Mouse (Mus musculus): ENCODE data around the gene Adap2.
"Not testable (repeated sequence)": the region's sequence is repeated elsewhere in the genome, so short reads cannot be mapped to it uniquely, and the experiment has no call there.

The Adap2 gene

DNA sequence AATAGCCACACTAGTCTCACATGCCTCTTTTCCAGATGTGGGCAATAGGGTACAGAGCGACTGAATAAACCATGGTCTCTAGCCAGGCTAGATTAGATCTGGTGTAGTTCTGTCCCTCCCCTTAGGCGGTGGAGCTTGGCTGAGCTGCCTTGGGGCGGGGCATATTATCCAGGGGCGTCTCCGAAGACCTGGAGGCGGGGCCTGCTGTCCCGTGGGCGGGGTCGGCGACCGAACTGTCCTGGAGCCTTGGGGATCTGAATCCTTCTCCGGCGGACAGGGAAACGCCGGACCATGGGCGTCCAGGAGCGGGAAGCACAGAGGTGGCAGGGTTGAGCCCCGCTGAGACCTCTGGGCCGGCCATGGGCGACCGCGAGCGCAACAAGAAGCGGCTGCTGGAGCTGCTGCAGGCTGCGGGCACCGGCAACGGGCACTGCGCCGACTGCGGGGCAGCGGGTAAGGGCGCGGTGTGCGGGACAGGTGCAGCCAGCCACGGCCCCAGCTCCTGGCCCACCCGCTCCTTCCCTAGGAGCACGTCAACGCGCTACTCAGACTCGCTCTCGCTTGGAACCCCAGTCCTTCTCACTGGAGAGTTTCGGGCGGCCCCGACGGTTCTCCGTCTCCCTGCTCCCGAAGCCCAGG is at the start of gene Adap2:
Gene Adap2 (plus strand): TSS at position 249 of the 639 bp plus-strand sequence.
- no peaks in the 10 kb centered on the region for H3K36me3 ChIP-seq (ENCODE audit: control insufficient read depth, insufficient read depth, low read length, poor library complexity, severe bottlenecking)
- peak; percentile 87 for DNase-seq (ENCODE audit: low read depth, low spot score)
- H3K27me3 ChIP-seq (ENCODE audit: control insufficient read depth, insufficient read depth, low read length, poor library complexity, severe bottlenecking), result no peaks in the 10 kb centered on the region

DNA sequence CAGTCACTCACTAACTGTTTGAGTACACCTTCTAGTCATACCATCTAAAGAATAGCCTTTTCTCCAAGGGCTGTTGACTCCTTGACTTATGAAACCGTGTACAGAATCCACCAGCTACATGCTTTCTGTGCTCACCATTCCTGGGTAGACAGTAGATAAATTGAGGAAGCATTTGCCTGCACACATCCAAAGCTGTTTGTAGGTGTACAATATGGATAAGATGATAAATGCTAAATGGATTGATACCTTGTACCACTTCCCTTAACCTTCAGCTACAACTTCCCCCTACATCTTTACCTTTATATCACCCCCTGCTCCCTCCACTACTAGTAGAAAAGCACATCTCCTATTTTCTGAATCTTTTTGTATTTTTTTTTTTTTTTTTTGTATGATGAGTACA is 49.5 kb upstream of the Adap2 start:
- DNase-seq (ENCODE audit: low read depth, low spot score), result no peak
- H3K36me3 ChIP-seq (ENCODE audit: control insufficient read depth, insufficient read depth, low read length, poor library complexity, severe bottlenecking), result no peaks in the 10 kb centered on the region
- H3K27me3 ChIP-seq (ENCODE audit: control insufficient read depth, insufficient read depth, low read length, poor library complexity, severe bottlenecking), result no peaks in the 10 kb centered on the region

DNA sequence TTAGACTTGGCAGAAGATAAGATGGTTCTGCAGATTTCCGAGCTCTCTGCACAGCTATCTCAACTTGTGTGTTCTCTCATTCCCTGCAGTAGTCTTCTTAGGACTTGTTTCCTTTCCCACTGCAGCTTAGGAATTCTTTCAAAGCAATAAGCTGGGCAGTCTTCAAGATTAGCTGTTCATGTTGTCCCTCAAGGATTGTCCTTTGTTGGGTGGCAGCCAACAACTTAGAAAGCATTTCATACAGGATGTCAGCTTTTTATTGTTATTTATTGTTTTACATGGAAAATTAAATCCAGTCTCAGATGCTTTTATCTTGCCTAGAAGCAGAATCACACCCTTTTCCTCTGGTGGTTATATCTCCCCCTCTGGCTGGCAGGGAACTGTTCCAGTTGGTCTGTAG is 37.5 kb upstream of the Adap2 start:
- Histone ChIP-seq H3K27me3 (ENCODE audit: control insufficient read depth, insufficient read depth, low read length, poor library complexity, severe bottlenecking) (no peaks in the 10 kb centered on the region), H3K36me3 (ENCODE audit: control insufficient read depth, insufficient read depth, low read length, poor library complexity, severe bottlenecking) (peaks cover 5% of the 10 kb centered on the region; the same call in 1 of the 2 replicates)
- no peak for DNase-seq (ENCODE audit: low read depth, low spot score)

DNA sequence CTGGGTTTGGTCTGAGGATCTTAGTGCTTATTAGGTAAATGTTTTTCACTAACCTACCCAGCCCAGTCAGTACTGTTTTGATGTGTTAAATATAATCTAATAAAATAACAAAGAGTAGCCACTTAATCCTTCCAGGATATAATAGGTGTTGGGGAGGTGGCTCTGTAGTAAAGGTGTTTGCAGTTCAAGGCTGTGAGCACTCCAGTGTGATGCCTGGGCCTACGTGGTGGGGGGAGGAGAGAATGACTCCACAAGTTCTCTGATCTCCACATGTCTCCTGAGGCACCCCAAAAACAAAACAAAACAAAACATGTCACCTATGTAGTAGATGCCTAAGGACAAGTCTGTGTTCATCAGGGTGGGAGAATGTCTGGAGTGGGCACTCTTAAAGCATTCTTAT is 21.9 kb upstream of the Adap2 start:
- DNase-seq (ENCODE audit: low read depth, low spot score), result no peak

DNA sequence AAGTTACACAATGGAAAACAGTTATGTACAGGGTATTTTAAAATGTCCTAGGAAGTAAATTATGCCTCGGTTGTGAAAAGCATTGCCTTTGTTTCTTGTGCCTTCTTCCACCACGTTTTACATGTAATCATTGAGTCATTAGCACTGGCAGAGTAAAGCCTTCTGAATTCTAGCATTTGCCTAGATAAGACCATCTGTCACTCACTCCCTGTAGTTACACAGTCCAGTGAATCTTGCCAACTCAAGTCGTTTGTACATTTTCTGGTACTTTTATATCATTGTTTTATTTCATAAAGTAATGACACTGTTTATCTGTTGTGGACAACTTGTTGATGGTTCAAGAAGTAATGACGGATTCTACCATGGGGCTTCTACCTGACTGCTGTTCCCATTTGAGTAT is 19.2 kb upstream of the Adap2 start:
- DNase-seq (ENCODE audit: low read depth, low spot score), result no peak
- Histone ChIP-seq H3K36me3 (ENCODE audit: control insufficient read depth, insufficient read depth, low read length, poor library complexity, severe bottlenecking) (0 out of 2 replicates have a peak, but pooled peaks cover 2% of the 10 kb centered on the region), H3K27me3 (ENCODE audit: control insufficient read depth, insufficient read depth, low read length, poor library complexity, severe bottlenecking) (no peaks in the 10 kb centered on the region)

More for the DNA sequence above, 21.9 kb upstream of the Adap2 start:
- no peaks in the 10 kb centered on the region for H3K36me3 ChIP-seq (ENCODE audit: control insufficient read depth, insufficient read depth, low read length, poor library complexity, severe bottlenecking)
- no peaks in the 10 kb centered on the region for H3K27me3 ChIP-seq (ENCODE audit: control insufficient read depth, insufficient read depth, low read length, poor library complexity, severe bottlenecking)

DNA sequence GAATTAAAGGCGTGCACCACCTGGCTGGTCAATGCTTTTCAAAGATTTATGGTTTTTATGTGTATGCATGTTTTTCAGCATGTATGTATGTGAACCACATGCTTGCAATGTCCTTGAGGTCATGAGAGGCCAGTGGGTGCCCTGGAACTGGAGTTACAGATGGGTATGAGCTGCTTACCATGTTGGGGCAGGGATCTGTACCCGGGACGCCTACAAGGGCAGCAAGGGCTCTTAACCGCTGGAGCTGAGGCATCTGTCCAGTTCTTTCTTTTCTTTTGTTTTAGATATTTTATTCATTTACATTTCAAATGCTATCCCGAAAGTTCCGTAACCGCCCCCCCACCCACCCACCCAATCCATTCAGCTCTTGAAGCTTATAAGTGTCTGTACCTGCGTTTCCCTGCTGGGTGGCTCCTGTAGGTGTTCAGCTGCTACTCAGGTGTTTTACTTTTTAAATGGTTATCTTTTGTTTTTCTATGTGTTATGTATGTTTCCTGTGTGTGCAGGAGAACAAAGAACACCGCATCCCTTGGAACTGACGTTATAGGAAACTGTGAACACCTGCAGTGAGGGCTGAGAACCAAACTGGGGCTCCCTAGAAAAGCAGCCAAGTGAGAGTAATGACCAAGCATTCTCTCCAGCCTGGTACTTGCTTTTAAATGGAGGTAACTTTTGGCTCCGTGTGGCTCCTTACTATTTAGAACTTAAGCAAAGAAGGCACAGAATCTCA is 17.8 kb upstream of the Adap2 start:
- H3K27me3 ChIP-seq (ENCODE audit: control insufficient read depth, insufficient read depth, low read length, poor library complexity, severe bottlenecking), result no peaks in the 10 kb centered on the region
- no peak for DNase-seq (ENCODE audit: low read depth, low spot score)
- 0 out of 2 replicates have a peak, but pooled peaks cover 2% of the 10 kb centered on the region for H3K36me3 ChIP-seq (ENCODE audit: control insufficient read depth, insufficient read depth, low read length, poor library complexity, severe bottlenecking)

DNA sequence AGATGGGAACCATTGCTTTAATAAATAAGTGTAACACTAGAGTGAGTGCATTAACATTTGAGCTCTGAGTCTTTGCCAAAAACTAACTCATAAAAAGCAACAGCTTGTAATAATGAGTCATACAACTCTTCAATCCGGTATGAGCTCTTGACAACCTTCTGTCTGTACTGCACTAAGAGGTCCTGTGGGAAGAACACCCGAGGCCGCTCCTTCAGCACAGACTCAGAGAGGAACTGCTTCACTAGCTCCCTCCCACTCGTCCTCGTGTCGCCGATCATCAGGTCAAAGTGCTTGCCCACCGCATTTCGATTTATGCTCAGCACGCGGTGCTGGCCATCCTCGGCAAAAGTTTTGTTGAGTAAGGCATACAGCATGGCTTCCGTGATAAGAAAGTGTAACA is 17.1 kb upstream of the Adap2 start:
- no peaks in the 10 kb centered on the region for H3K27me3 ChIP-seq (ENCODE audit: control insufficient read depth, insufficient read depth, low read length, poor library complexity, severe bottlenecking)
- no peak for DNase-seq (ENCODE audit: low read depth, low spot score)
- 0 out of 2 replicates have a peak, but pooled peaks cover 2% of the 10 kb centered on the region for H3K36me3 ChIP-seq (ENCODE audit: control insufficient read depth, insufficient read depth, low read length, poor library complexity, severe bottlenecking)

DNA sequence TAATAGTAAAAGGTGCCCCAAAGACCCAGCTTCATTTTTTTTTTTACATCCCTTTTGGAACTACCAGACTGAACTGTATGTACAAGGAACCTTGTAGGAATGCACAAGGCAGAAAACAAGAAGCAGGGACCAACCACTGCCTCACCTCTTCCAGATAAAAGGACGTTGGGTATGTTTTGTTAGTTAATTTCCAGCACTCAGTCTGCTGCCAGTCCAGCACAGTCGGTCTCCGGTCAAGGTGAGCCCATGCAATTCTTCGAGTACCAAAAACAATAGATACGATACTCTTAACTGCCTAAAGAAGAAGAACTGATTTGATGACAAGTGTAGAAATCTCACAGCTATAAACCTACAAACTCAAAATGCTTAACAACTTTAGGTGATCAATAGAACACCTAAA is 16.1 kb upstream of the Adap2 start:
- Histone ChIP-seq H3K27me3 (ENCODE audit: control insufficient read depth, insufficient read depth, low read length, poor library complexity, severe bottlenecking) (no peaks in the 10 kb centered on the region), H3K36me3 (ENCODE audit: control insufficient read depth, insufficient read depth, low read length, poor library complexity, severe bottlenecking) (0 out of 2 replicates have a peak, but pooled peaks cover 2% of the 10 kb centered on the region)
- no peak for DNase-seq (ENCODE audit: low read depth, low spot score)

DNA sequence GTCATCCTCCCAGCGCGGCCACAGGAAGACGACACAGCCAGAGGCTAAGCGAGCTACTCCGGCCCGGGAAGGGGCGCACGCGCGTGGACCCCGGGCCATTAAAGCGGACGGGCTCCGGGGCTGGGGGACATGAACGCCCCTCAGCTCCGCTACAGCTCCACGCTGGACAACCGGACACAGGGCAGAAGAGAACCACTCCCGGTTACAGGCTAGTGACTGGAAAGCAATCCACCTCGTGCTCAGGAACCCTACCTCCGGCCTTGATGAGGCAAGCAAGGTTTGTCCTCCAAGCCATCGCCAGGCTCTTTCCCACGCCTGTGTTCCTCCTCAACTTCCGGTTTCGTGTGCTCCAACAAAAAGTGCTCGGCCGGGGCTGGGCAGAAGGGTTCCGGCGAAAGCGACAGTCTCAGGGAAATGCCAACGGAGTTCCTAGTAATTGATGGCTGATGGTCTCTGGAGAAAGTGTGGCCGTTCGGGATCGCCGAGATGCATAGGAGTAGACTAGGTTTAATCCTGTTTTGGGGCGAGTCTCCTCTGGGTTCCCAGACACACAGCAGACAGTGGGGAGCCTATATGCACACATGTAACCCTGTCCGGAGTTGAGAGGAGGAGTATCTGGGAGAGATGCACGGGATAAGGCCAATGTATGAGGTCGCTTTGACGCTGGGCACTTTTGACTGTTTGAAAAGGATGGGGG is 11.9 kb upstream of the Adap2 start, which contains the start of gene Tefm:
Gene Tefm (minus strand): TSS at position 351 of the 697 bp plus-strand sequence.
- peak; percentile 73 for DNase-seq (ENCODE audit: low read depth, low spot score)
- Histone ChIP-seq H3K27me3 (ENCODE audit: control insufficient read depth, insufficient read depth, low read length, poor library complexity, severe bottlenecking) (no peaks in the 10 kb centered on the region), H3K36me3 (ENCODE audit: control insufficient read depth, insufficient read depth, low read length, poor library complexity, severe bottlenecking) (0 out of 2 replicates have a peak, but pooled peaks cover 2% of the 10 kb centered on the region)

DNA sequence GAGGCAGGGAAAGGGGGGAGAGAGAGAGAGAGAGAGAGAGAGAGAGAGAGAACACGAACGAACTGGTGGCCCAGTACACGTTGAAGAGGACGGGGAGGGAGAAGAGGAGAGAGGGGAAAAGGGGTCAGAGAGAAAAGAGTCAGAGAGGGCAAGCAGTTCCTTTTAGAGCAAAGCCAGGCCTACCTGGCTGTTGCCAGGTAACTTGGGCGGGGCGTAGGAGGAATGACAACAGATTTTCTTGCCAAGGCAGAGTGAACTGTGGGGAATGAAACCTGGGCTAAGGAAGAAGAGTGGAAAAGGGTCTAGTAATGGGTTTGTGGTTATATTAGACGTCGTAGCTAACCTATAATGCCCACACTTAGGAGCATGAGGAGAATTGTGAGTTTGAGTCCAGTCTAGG is 11.0 kb upstream of the Adap2 start:
- no peak for DNase-seq (ENCODE audit: low read depth, low spot score)
- Histone ChIP-seq H3K27me3 (ENCODE audit: control insufficient read depth, insufficient read depth, low read length, poor library complexity, severe bottlenecking) (no peaks in the 10 kb centered on the region), H3K36me3 (ENCODE audit: control insufficient read depth, insufficient read depth, low read length, poor library complexity, severe bottlenecking) (no peaks in the 10 kb centered on the region)

DNA sequence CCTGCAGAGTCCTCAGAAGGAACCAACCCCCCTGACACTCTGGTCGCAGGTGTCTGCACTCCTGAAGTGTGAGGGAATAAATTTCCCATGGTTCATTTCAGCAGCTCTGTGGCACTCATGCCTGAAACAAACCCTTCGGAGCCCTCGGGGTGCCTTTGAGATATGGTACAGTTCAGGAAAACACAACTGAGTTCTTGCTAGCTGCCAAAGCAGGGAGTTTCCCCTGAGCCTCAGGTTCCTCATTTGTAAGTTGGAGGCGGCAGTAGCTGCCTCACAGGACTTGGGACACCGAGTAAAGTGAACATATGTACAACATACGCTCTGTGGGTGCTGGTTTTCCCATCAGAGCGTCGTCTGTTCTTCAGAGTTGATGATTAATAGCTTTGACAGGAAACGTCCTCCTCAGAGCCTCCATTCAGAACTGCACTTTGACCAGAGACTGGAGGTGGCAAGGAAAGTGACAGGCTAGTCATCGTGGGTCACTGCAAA is 8.1 kb upstream of the Adap2 start:
- Histone ChIP-seq H3K27me3 (ENCODE audit: control insufficient read depth, insufficient read depth, low read length, poor library complexity, severe bottlenecking) (no peaks in the 10 kb centered on the region), H3K36me3 (ENCODE audit: control insufficient read depth, insufficient read depth, low read length, poor library complexity, severe bottlenecking) (no peaks in the 10 kb centered on the region)
- peak; percentile 78 for DNase-seq (ENCODE audit: low read depth, low spot score)

DNA sequence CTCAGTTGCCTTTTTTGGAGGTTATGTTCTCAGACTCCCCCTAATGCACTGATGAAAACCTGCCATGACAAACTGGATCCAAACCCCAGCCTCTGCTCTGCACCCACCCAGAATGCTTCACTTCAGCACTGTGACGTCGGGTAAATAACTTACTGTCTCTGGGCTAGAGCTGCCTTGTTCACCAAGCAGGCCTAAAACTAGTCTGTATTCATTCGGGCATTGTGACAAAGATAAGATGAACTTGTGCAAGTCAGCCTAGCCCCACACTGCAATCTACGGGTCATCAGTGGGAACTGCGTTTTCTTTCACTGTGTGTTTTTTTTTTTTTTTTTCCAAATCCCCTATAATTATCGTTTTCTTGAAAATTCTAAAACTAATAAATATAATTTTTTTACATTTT is 6.2 kb upstream of the Adap2 start:
- Histone ChIP-seq H3K27me3 (ENCODE audit: control insufficient read depth, insufficient read depth, low read length, poor library complexity, severe bottlenecking) (no peaks in the 10 kb centered on the region), H3K36me3 (ENCODE audit: control insufficient read depth, insufficient read depth, low read length, poor library complexity, severe bottlenecking) (no peaks in the 10 kb centered on the region)
- DNase-seq (ENCODE audit: low read depth, low spot score), result no peak

DNA sequence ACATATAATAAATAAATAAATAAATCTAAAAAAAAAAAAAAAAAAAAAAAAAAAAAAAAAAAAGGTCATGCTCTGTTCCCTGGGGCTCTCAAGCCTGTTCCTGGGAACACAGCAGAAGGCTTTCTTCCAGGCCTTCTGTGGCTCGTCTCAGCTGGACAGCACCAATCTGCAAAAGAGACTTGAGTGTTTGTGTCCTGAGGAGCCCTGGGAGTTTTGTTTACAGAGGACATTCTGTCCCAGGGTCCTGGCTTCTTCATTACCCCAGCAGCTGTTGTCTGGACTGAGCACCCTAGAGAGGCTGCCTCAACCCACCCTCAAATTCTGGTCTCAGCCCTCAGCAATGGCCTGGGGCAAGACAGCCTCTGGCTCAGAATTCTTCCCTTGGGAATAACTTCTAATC is 5.6 kb upstream of the Adap2 start:
- no peak for DNase-seq (ENCODE audit: low read depth, low spot score)
- Histone ChIP-seq H3K36me3 (ENCODE audit: control insufficient read depth, insufficient read depth, low read length, poor library complexity, severe bottlenecking) (no peaks in the 10 kb centered on the region), H3K27me3 (ENCODE audit: control insufficient read depth, insufficient read depth, low read length, poor library complexity, severe bottlenecking) (no peaks in the 10 kb centered on the region)

DNA sequence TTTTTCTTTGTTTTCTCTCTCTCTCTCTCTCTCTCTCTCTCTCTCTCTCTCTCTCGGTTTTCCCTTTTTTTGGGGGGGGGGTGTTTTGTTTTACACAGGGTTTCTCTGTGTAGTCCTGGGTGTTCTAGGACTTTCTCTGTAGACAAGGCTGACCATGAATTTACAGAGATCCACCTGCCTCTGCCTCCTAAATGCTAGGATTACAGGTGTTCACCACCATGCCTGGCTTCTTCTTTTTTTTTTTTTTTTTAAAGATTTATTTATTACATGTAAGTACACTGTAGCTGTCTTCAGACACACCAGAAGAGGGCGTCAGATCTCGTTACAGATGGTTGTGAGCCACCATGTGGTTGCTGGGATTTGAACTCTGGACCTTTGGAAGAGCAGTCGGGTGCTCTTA is 4.9 kb upstream of the Adap2 start:
- not testable (repeated sequence) for H3K27me3 ChIP-seq (ENCODE audit: control insufficient read depth, insufficient read depth, low read length, poor library complexity, severe bottlenecking); DNase-seq (ENCODE audit: low read depth, low spot score); H3K36me3 ChIP-seq (ENCODE audit: control insufficient read depth, insufficient read depth, low read length, poor library complexity, severe bottlenecking)
